Comparison of ENCODE assay signal across 20 mouse cellular contexts in genomic region chr10:107315681-107316080, GRCm38 (mm10). TPM values are rescaled to one million over a fixed set of nuclear protein-coding genes. Genes with fewer than 3 reads are reported as not detected.
"Had no signal": no experiment of that assay in that cellular context is flagged by ENCODE, and none has a peak within 500 bp of the region (broad histone marks: within the 10 kb centered on the region; RNA-seq: fewer than 3 reads in every experiment).

No protein-coding gene starts in this region.

- H3K27ac ChIP-seq: hindbrain, embryonic 15.5 days; kidney, postnatal 0 days; limb, embryonic 12.5 days; limb, embryonic 15.5 days; midbrain, embryonic 10.5 days; midbrain, embryonic 13.5 days; neural tube, embryonic 13.5 days had no signal

- H3K4me1 ChIP-seq: hindbrain, embryonic 15.5 days; limb, embryonic 12.5 days; limb, embryonic 15.5 days; megakaryocyte, embryonic 14.5 days; midbrain, embryonic 10.5 days; midbrain, embryonic 13.5 days had no signal

- DNase-seq: kidney, postnatal 4 days; left cerebral cortex, postnatal 4 days; lung, embryonic 14.5 days; lung, postnatal 10 days; lung, postnatal 36 days; retina, postnatal 1 day; right cerebral cortex, postnatal 25 days; thymus, adult 18-20 months; thymus, postnatal 36 days had no signal

- H3K9me3 ChIP-seq: hindbrain, embryonic 15.5 days; limb, embryonic 12.5 days; limb, embryonic 15.5 days; midbrain, embryonic 10.5 days; midbrain, embryonic 13.5 days; neural tube, embryonic 13.5 days had no signal

- H3K36me3 ChIP-seq: hindbrain, embryonic 15.5 days; limb, embryonic 12.5 days; limb, embryonic 15.5 days; midbrain, embryonic 10.5 days; midbrain, embryonic 13.5 days; neural tube, embryonic 13.5 days had no signal

- H3K4me3 ChIP-seq: hindbrain, embryonic 15.5 days; limb, embryonic 12.5 days; limb, embryonic 15.5 days; megakaryocyte, embryonic 14.5 days; midbrain, embryonic 10.5 days; midbrain, embryonic 13.5 days; myocyte; neural tube, embryonic 13.5 days had no signal

- ATAC-seq: midbrain, embryonic 13.5 days; midbrain, embryonic 16.5 days had no signal

- H3K27me3 ChIP-seq: hindbrain, embryonic 15.5 days; limb, embryonic 12.5 days; limb, embryonic 15.5 days; megakaryocyte, embryonic 14.5 days; midbrain, embryonic 13.5 days; neural tube, embryonic 13.5 days had no signal

- H3K9ac ChIP-seq: hindbrain, embryonic 15.5 days; limb, embryonic 12.5 days; limb, embryonic 15.5 days; lung, embryonic 14.5 days; midbrain, embryonic 13.5 days; neural tube, embryonic 13.5 days had no signal

- H3K4me2 ChIP-seq: hindbrain, embryonic 15.5 days; limb, embryonic 12.5 days; limb, embryonic 15.5 days; lung, embryonic 14.5 days; midbrain, embryonic 13.5 days; neural tube, embryonic 13.5 days had no signal

RNA-seq across cellular contexts. Expression of gene Lin7a, which starts 44.2 kb away (rescaled TPM):
- polyA plus RNA-seq: spleen, adult 2 months had no signal
